Mouse (Mus musculus): ENCODE results near the gene Trio.

The Trio gene

GRCm38 (mm10) chr15:28025447-28026166 is at the start of gene Trio:
Gene Trio, minus strand, starts transcription at chr15:28025848.
- peak; percentile 99 for DNase-seq (ENCODE audit: inconsistent age in 2 of 2, low spot score in 1 of 2)

- no peak for DNase-seq (ENCODE audit: inconsistent age in 2 of 2, low spot score in 1 of 2)
Measured at GRCm38 (mm10) chr15:28074416-28074970, 48.8 kb upstream of the Trio start.

- no peak for DNase-seq (ENCODE audit: inconsistent age in 2 of 2, low spot score in 1 of 2)
Measured at GRCm38 (mm10) chr15:28071601-28072000, 46.0 kb upstream of the Trio start.

DNA sequence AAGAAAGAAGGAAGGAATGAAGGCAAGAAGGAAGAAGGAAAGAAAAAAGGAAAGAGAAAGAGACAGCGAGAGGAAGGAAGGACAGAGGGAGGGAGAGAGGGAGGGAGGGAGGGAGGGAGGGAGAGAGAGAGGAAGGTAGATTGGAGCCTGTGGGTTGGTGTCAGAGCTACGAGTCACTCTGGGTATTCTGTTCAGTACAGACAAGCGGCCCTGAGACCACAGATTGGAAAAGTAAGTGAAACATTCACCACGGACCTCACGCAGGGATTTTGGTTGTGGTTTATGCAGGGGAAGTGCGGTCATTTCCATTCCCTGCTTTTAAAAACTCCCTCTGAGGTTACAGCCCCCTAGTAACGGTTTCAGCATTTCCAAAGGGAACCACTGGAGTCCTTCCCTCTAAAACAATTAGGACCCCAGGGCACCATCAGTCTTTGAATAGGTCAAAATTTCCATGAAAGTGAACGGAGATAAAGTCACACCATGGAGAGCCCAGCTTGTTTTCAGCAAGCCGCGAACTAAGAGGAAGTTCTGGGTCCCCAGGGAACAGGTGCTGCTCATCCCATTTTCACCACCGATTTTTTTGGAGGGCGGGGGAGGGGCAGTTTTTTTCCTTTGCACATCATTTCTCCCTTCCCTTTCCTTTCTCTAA is 45.2 kb upstream of the Trio start:
- DNase-seq (ENCODE audit: inconsistent age in 2 of 2, low spot score in 1 of 2) = peak in 1 of 2 experiments; percentile 41

DNA sequence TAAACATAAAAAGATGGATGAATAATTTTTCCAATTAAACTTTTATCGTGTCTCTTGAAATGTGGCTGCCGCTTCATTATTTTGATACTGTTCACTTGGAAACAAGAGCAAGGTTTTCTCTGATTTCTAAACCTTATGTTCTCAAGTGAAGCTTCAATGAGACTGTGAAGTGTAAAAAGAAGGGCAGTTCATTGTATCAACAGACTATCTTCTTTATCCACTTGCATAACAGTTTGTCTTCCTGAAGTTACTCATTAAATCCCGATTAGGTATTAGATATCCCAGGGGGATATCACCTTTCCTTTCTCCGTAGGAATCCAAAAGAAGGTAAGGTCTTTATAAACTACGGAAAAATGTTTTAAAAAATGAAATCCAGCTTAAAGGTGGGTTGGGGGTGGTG is 44.6 kb upstream of the Trio start:
- DNase-seq (ENCODE audit: inconsistent age in 2 of 2, low spot score in 1 of 2) = no peak

GRCm38 (mm10) chr15:28067373-28067772 is 41.7 kb upstream of the Trio start:
- DNase-seq (ENCODE audit: inconsistent age in 2 of 2, low spot score in 1 of 2) = peak in 1 of 2 experiments; percentile 64

DNA sequence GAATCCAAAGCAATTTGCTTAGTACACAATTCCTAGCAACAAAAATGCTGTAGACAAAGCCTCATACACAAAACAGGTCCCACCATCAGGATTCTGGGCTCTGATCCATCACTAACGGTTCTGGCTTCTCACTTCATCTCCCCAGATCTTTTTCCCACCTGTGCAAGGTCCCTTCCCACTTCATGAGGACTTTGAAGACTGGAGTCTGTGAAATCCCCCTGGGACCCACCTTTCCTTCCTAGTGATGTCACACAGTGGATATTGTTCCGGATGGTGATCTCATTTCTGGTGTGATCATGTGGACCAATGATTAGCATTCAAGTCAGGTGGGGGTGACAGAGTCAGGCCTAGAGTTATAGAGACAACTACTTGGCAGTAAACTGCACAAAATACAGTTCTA is 40.8 kb upstream of the Trio start:
- DNase-seq (ENCODE audit: inconsistent age in 2 of 2, low spot score in 1 of 2) = no peak

DNA sequence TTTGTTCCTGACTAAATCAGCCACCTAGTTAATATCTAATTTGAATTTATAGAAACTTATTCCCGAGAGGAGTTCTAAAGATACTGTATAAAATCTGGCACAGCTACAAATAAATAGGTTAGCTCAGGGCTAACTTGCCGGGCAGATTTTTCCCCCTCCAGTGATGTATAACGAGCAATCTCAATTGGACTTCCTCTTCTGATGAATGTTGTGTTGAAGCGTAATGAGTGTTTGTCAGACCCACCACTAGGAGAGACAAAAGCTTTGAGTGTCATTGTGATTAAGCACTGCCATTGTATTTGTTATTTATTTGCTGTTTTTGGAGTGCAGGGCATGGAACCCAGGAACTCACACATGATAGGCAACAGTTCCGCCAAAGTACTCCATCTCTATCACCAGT is 39.9 kb upstream of the Trio start:
- DNase-seq (ENCODE audit: inconsistent age in 2 of 2, low spot score in 1 of 2) = no peak

GRCm38 (mm10) chr15:28064733-28065088 is 39.1 kb upstream of the Trio start:
- DNase-seq (ENCODE audit: inconsistent age in 2 of 2, low spot score in 1 of 2) = no peak

GRCm38 (mm10) chr15:28064081-28064732 is 38.6 kb upstream of the Trio start:
- no peak for DNase-seq (ENCODE audit: inconsistent age in 2 of 2, low spot score in 1 of 2)

- DNase-seq (ENCODE audit: inconsistent age in 2 of 2, low spot score in 1 of 2) = no peak
Measured at GRCm38 (mm10) chr15:28063466-28063865, 37.8 kb upstream of the Trio start.

GRCm38 (mm10) chr15:28062016-28062415 is 36.4 kb upstream of the Trio start:
- no peak for DNase-seq (ENCODE audit: inconsistent age in 2 of 2, low spot score in 1 of 2)

- no peak for DNase-seq (ENCODE audit: inconsistent age in 2 of 2, low spot score in 1 of 2)
Measured at GRCm38 (mm10) chr15:28060977-28061376, 35.3 kb upstream of the Trio start.

DNA sequence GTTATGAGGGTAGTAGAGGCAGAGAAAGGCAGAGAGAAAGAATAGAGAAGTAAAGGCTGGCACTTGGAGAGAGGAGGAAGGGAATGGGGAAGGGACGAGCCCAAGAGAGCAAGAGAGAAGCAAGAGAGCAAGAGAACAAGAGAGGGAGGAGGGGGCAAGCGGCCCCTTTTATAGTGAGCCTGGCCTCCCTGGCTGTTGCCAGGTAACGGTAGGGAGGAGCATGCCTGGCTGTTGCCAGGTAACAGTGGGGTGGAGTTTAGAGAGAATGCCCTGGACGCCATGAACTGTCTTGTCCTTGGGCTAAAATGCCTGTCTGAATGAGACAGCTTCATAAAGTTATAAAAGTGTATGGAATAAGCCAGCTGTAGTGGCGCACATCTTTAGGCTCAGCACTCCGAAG is 34.8 kb upstream of the Trio start:
- no peak for DNase-seq (ENCODE audit: inconsistent age in 2 of 2, low spot score in 1 of 2)

DNA sequence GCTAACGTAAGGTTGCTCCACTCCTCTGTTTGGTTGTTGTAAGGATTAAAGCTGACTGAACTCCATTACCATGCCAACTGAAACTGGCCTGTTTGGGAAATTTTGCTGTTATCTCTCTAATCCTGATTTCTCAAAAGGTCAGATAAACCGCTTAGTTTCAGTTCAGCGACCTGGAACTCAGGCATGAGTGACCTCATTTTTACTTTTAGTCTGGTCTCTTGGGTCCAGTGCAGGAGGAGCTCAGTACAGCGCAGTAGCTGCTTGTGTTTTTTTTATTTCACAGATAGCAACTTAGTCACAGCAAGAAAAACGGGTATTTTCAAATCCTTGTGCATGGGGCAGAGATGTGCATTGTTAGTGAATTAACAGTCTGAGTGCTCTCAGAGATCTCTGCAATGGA is 31.9 kb upstream of the Trio start:
- DNase-seq (ENCODE audit: inconsistent age in 2 of 2, low spot score in 1 of 2) = peak in 1 of 2 experiments; percentile 83

- no peak for DNase-seq (ENCODE audit: inconsistent age in 2 of 2, low spot score in 1 of 2)
Measured at GRCm38 (mm10) chr15:28054731-28055130, 29.1 kb upstream of the Trio start.

GRCm38 (mm10) chr15:28054111-28054510 is 28.5 kb upstream of the Trio start:
- DNase-seq (ENCODE audit: inconsistent age in 2 of 2, low spot score in 1 of 2) = no peak

DNA sequence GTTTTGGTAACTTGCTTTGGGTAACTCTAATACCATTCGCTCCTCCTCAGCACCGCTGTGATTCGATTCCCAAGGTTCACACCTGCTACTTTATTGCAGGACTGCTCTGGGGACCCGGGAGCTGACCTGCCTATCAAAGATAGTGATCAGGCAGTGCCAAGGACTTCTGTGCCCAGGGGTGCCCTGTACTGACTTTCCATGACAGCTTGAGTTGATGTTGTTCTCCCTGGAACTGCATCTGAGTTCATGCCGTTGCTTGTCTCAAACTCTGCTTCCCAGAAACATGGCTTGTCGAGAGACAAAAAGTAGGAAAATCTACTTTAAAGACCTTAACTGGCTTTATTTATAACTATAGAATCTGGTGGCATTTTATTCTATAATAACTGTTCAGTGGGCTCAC is 27.6 kb upstream of the Trio start:
- no peak for DNase-seq (ENCODE audit: inconsistent age in 2 of 2, low spot score in 1 of 2)

DNA sequence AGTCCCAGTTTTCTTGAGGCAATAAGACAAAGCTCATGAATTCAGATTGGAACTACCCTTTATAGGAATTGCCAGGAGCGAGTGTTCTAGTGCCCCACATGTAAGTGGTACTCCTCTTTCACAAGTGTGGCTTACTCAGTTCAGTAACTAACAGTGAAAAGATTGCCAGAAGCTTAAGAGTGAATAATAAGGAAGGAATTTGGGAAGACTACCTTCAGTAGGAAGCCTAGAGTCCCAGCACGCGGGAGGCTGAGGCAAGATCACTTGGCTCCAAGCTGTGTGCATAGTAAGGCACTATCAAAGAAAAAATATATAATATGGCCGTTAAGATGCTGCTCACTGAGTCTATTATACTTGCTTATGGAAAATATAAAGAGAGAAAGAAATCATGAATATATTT is 26.2 kb upstream of the Trio start:
- DNase-seq (ENCODE audit: inconsistent age in 2 of 2, low spot score in 1 of 2) = no peak

DNA sequence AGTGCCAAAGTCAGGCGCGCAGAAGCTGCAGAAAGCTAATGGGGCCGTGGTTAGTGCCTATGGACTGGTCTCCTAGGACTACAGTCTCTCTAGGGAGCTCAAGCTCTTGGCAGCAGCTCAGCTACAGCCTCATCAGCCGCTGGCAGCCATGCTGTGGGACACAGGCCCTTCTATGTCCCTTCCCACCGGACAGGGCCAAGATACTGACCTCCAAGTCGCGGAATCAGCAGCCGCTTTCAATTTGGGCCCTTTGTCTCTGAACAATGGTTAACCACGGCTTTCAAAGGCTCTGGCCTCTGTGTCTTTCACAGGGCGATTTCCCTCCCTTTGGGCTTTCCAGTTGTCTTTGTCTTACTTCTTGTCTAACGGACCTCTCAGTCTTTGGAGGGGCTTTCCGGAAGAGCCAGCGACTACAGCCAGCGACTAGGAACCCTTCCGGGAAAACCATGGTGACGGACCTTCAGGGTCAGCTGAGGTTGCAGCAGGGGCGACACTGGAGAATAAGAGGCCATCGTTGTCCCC is 25.5 kb upstream of the Trio start:
- DNase-seq (ENCODE audit: inconsistent age in 2 of 2, low spot score in 1 of 2) = peak in 1 of 2 experiments; percentile 48

GRCm38 (mm10) chr15:28047711-28048110 is 22.1 kb upstream of the Trio start:
- peak; percentile 63 to 88 for DNase-seq (ENCODE audit: inconsistent age in 2 of 2, low spot score in 1 of 2)
